Mouse (Mus musculus): Measurements from ENCODE around the gene Coro7. TPM values are rescaled to one million over a fixed set of nuclear protein-coding genes. Genes with fewer than 3 reads are reported as not detected.
"Not testable (repeated sequence)": the region's sequence is repeated elsewhere in the genome, so short reads cannot be mapped to it uniquely, and the experiment has no call there.

Gene Coro7
- polyA plus RNA-seq, 2 experiments from 2014 or later = 98.7 to 102 TPM

DNA sequence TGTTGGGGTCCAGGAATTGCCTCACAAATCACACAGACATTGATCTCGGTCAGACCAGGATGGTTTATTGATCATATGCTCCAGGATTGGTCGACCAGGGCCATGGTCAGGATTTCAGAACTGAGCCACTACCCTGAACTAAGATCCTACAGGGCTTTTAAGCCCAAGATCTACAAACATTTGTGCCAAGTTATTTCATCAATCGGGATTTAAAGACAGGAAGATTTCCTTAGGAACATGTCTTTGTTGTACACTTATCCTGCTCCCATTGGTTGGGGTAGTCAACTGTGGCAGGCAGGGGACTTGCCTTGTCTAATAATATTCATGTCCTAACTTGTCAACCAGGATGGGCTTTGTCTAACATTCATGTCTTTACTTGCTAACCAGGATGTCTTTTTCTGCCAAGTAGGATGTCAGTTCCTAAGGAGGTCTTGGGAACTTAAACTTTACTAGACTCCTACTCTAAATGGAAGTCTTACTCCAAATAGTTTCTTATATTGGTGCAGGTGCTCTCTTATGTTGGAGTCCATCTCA, 1.4 kb upstream of the Coro7 start:
- not testable (repeated sequence) for ATAC-seq

DNA sequence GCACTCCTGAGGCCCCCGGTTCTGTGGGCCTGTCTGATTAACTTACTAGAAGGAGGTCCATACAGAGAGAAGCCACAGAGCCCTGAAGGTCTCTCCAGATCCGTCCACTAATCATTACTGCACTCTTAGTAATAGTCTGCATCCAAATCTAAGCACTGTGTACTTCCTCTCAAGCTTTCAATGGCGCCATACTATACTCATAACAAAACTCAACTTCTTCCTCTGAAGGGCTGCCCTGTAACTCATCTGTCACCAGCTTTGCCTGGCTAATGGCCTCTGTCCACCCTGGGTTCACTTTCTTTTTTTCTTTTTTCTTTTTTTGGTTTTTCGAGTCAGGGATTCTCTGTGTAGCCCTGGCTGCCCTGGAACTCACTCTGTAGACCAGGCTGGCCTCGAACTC, 1.5 kb downstream of the Coro7 start:
- no peak for ATAC-seq

- no peak for ATAC-seq
Observed at GRCm38 (mm10) chr16:4676836-4677235, 2.7 kb downstream of the Coro7 start.

DNA sequence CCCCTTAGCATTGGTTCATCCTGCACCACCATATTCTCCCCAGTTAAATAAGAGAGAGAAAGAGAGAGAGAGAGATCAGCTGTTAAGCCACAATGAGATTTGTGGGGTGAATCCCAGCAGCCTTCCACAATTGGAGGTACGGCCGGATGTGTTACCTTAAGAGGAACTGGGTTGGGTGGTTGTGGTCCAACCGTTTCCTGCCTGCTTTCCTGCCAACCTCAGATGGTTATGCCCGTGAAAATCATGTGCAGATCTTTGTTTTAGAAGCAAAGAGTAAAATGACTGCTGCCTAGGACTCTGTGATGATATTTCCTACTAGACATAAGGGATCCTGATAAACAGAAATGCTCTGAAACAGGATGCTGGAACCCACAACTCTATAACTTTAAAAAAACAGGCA, 5.5 kb downstream of the Coro7 start:
- ATAC-seq = peak; percentile 93

DNA sequence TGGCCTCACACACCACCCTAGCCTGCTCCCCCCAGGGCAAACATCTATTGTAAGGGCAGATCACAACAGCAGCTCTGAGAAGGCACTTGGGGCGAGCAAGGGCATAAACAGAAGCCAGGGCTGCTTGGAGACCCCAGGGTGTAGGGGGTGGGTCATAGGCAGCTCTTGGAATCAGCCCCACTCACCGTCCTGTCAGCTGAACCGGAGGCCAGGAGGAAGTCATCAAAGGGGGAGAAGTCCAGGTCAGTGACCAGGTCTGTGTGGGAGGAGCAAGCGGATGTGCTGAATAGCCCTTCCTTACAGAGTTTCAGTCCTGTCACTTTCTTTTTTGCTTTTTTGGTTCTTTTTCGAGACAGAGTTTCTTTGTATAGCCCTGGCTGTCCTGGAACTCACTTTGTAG, 9.3 kb downstream of the Coro7 start:
- ATAC-seq = no peak

DNA sequence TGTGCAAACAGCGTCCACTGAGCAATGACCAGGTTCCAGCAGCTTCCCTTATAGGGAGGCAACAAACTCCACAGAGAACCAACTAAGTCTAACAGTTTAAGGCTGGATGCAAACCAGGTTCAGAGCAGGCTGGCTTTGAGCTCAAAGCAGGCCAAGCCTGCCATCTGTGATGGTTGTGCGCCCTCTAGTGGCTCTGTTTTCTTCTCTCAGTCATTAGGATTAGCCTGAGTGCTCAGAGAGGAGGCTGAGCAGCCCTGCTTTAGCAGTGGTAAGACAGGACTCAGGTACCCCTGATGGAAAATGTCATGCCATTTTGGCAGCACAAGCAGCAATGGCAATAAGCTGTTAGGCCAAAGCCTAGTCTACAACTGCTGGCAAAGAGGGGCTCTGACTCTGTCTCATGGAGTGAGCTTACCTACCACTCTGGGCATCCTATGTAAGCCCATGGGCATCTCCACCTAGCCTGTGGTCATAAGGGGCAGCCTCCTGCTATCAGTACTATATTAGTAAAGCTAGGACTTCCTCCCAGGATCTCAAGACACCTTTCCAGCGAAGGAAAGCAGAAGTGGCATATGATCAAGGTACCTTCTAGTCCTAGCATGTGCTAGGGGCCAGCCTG, 12.3 kb downstream of the Coro7 start:
- peak; percentile 90 for ATAC-seq

- ATAC-seq = no peak
Observed at GRCm38 (mm10) chr16:4665726-4666125, 13.9 kb downstream of the Coro7 start.

- no peak for ATAC-seq
Observed at GRCm38 (mm10) chr16:4663806-4664205, 15.8 kb downstream of the Coro7 start.

DNA sequence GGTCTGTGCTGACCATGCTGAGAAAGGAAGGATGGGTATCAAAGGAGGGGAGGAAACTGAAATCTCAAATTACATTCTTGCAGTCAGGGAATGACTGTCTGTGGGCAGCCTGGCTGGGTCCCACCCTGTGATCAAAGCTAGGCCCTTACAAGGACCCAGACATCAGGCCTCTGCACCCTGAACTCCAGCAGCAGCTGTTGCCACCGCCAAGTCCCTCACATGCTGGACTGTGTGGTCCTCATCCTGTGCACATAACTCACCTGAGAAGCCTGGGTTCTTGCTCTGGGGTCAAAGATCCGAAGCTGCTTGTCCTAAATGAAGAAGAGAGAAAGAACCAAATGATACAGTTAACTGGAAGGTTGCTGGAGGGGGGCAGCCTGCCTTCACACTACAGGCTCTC, 18.0 kb downstream of the Coro7 start:
- ATAC-seq = no peak

GRCm38 (mm10) chr16:4659326-4659725, 20.3 kb downstream of the Coro7 start:
- ATAC-seq = no peak

DNA sequence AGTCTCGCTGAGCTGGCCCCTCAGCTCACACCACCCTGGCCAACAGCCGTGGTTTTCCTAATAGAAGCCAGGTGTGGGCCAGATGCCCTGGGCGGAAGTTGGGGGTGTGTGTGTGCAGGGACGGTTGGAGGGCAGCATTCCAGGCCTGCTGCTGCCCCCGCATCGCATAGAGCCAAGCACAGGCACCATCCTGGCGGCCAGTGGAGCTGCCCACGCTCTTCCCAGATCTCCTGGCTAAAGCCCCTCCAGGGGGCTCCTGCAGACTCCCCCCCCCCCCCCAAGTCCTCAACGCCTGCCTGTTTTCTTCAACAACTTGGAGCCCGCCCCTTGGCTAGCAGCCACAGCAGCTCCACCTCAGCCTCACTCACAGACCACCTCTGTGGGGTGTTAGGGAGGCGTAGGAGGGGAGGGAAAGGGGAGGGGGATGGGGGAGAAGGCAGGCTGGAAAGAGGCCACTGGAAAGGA, 20.8 kb downstream of the Coro7 start:
- ATAC-seq = no peak

- no peak for ATAC-seq
Observed at GRCm38 (mm10) chr16:4656571-4657081, 23.0 kb downstream of the Coro7 start.

DNA sequence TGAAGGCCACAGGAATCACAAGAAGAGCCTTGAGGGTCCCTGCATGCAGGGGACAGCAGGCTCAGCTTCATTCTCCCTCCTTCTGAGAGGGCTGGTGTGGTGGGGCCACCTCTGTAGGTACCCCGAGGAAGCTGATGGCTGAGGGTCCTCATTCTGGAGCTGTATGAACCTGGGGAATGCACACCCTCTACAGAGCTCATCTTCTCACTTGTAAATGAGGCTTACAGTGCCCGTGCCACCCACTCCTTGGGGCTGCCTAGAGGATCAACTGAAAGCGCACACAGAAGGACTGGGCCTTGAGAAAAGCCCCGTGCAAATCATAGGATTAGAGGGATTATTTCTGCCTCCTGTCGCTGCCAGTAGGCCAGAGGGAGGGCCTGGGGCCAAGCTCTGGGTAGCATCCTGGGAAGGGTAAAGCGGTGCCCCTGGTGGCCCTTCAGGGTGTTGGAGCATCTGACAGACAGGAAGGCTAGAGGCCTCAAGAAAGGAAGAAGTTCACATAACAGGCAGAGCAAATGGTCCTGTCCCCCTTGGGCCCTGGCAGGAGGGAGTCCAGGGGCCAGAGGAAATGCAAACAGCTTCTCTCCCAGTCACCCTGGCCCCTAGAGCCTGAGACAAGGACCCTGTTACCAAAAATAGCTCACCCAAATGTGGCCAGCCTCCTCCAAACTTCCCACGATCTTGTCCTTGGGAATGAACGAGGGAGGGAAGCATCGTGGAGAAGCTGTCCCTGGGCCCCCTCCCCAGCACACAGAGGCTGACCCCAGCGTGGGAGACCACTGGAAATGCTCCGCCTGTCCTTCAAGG, 23.6 kb downstream of the Coro7 start:
- no peak for ATAC-seq

DNA sequence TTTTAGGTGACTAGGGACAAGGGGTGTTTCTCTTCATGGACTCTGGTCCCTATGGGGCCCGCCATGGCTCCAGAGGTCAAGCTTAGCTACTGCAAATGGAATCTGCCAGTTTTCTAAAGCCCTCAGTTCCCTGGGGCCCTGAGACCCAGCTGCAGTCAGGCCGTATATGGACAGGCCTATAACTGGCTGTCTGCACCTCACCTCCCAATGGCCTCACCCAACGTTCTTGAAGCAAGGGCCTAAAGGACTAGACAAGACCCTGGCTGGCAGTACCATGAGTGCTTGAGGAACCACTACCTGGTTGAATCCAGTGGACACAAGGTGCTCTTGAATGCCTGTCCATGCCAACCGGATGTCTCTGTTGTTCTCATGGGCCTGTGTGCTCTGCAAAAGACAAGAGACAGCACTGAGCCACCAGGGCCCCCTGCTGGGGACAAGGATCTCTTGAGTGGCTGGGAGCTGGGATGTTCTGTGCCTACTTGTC, 24.3 kb downstream of the Coro7 start:
- ATAC-seq = no peak

DNA sequence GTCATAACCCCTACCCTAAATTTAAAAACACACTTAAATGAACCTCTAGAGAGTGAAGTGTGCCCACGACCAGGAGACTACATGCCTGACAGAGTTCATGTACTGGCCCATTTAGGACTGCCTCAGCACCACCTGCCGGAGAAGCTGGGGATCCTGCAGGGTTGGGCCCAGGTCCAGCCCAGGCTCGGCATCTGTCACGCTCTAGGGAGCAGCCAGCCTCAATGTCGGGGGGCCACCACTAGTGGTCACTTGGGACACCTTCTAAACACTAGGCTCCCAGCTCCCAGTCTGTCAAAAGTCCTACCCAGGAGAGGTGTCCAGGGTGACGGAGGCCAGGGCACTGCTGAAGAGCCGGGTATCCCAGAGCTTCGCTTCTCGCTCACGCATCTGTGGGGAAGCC, 24.9 kb downstream of the Coro7 start:
- ATAC-seq = no peak

- no peak for ATAC-seq
Observed at GRCm38 (mm10) chr16:4652707-4653416, 26.7 kb downstream of the Coro7 start.

DNA sequence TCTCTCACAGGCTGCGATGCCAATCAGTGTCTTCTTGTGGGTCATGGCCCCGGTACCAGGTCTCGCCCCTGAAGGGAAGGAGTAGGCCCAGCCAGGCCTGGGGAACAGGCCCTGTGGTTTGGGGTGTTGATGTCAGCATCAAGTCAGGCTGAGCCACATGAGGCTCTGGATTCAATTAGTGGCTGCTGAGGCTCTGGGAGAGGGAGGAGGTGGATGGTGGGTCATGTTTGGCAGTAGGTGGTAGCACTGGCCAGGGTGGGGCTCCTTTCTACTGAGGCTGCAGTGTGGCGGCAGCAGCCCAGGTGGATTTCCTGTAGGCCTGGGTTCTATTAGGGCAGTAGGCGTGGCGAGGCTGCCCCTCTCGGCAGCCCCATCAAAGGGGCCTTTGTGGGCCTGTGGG, 28.0 kb downstream of the Coro7 start:
- no peak for ATAC-seq

DNA sequence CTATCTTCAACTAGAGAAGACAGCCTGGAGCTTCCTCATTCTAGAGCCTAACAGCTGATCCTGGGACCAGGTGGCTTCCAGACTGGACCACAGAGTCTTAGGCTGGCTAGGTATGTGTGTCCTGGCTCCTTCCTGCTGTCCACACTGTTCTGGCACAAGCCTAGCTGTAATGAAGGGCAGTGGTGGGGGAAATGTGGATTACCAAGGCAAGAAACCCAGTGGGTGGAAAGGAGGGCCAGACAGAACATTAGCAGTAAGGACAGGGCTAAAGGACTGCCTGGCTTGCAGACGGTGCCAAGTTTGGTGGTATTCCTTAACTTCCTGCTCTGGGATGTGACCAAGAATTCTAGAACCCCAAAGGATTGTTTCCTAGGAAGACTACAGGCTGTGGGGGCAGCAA, 28.5 kb downstream of the Coro7 start:
- ATAC-seq = no peak

DNA sequence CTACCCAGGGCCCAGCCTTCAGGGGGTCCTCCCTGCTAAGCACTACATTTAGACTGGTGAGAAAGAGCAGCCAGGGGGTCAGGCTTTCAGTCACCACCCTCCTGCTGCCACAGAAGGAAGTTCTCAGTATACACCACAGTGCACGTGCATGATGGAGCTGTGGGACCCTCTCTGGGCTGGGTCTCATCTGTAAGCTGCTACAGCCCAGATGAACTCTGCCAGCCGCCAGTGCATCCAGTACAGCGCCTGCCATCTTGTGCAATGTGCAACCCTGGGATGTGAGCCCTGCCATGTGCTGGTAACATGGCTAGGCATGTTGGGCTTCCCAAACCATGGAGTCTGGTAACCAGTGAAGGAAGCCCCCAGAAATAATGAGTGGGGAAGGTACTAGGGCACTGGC, 29.4 kb downstream of the Coro7 start:
- no peak for ATAC-seq

- no peak for ATAC-seq
Observed at GRCm38 (mm10) chr16:4649692-4650091, 29.9 kb downstream of the Coro7 start.

DNA sequence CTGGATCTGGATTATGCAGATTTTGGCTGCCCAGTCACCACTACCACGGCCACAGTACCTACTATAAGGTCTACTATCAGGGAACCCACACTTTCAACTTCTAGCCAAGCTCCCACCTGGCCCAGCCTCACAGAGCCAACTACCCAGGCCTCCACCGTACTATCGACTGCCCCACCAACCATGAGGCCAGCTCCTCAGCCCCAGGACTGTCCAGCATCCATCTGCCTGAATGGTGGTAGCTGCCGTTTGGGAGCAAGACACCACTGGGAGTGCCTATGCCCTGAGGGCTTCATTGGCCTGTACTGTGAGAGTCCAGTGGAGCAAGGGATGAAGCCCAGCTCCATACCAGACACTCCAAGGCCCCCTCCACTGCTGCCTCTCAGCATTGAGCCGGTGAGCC, 30.4 kb downstream of the Coro7 start:
- no peak for ATAC-seq

DNA sequence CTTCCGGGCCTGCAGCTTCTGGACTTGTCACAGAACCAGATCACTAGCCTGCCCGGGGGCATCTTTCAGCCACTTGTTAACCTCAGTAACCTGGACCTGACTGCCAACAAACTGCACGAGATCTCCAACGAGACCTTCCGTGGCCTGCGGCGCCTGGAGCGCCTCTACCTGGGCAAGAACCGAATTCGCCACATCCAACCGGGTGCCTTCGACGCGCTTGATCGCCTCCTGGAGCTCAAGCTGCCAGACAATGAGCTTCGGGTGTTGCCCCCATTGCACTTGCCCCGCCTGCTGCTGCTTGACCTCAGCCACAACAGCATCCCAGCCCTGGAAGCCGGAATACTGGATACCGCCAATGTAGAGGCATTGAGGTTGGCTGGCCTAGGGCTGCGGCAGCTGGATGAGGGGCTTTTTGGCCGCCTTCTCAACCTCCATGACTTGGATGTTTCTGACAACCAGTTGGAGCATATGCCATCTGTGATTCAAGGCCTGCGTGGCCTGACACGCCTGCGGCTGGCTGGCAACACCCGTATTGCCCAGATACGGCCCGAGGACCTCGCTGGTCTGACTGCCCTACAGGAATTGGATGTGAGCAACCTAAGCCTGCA, 31.1 kb downstream of the Coro7 start:
- ATAC-seq = no peak
